Mouse (Mus musculus): ENCODE data around the gene Arl5c.

Gene Arl5c

DNA sequence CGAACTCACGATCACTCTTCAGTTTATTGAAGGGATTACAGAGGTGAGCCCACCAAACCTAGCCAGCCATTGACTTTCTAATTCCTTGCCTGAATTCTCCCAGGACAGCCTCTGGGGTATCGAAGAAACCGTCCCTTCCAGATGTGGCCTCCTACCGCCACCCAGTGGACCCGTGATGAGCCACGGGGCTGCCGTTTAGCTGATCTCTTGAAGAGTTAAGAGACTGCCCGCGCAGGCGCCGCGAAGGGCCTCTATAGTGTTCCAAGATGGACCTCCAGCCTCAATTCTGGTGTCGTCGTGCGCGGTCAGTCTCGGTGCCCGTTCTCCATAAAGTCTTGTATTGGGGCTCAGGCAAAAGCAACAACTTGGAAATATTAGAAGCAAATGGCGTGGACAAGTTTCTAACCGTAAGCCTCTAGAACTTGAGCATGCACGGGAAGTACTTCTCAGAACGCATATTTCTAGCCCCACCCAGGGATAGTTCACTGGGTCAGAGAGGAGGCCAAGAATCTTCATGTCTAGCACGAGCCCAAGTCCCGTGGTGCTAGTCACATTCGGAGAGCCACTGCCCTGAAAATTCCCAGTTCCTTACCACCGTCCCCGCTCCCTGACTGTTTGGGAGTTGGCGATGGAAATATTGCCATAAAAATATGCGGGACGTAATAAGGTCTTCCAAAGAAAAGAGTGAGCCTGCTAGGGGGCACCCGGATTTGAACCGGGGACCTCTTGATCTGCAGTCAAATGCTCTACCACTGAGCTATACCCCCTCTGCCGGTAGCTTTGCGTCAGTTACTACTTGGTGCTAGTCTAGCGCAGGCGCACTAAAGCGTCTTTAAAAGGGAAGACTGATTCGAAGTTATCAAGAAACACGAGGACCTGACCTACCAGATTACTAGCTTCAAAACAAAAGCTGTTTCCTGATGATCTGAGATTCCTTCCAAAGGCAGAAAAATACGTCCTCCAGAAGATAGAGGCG is 8.1 kb downstream of the Arl5c start:
- peak; percentile 90 to 97 for DNase-seq

DNA sequence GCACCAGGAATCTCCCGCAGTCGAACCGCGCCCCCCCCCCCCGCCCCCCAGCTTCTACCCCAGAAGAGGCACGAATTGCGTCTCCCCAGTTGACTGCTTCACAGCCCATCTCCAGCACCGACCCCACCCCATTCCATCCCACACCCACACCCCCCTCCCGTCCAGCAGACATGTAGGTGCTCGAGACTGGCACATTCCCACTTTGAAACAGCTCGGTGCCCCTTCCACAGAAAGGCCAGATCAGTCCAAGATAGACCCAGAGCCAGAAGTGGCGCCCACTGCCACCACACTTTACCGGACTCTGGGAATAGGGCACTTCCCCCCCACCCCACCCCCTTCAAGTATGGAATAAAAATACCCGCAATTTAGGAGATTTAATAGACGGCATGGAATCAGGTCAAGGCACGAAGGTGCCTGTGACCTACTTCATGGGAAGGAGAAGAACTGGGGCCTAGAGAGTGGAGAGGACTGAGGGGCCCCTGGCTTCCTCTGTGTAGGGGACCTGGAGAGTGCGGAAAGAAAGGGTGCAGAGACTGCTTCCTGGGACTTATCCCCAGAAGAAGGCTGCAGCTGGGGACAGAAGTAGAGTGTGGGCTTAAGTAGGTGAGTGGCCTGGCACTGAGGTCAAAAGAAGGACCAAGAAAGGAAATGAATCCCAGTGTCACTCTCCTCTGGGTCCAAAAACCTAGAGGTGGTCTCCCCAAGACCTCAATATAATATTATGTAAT is 9.1 kb downstream of the Arl5c start:
- DNase-seq, result no peak

DNA sequence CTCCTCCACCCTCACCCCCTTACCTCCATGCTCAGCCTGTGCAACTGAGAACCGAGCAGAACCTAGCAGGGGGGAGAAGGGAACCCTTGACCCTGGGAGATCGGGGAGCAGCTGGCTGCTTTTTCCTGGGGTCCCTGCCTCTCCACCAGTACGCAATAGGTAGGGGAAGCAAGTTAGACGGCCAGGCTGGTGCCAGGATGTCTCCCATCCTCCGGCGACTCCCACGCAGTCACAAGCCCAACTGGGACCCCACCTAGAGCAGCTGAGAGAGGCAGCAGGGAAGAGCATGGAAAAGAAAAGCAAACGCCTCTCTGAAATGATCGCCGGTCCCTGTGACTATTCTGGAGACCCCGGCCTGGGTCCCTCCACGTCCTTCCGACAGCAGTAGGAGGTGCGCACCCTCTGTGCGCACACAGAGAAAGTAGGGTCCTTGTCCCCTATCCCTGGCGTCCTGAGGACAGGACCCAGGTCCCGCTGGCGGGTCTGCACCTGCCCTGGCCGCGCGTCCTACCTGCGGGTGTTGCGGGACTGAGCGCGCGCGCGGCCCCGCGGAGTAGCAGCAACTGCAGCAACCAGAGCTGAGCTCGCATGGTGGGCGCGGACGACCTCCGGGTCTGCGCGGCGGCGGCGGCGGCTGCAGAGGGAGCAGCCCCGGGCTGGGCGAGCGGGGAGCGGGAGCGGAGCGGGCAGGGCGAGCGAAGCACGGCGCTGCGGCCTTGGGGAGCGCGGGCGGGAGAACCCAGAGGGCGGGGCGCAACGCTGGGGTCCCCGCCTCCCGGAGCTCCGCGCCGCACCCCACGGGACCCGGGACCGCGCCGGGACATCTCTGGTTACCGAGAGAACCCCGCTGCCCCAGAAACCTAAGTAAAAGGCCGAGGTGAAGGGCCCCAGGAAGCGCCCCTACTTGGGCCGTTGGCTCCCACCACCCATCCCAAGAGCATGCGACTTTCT is 10.0 kb downstream of the Arl5c start, which contains the start of gene Plxdc1:
Gene Plxdc1, minus strand, starts transcription at position 718 of the 951 bp plus-strand sequence.
- DNase-seq, result peak; percentile 34 to 55

- DNase-seq, result no peak
Measured at GRCm38 (mm10) chr11:97983983-97984382, 12.0 kb downstream of the Arl5c start.

- no peak for DNase-seq
Measured at GRCm38 (mm10) chr11:97983506-97983905, 12.5 kb downstream of the Arl5c start.

DNA sequence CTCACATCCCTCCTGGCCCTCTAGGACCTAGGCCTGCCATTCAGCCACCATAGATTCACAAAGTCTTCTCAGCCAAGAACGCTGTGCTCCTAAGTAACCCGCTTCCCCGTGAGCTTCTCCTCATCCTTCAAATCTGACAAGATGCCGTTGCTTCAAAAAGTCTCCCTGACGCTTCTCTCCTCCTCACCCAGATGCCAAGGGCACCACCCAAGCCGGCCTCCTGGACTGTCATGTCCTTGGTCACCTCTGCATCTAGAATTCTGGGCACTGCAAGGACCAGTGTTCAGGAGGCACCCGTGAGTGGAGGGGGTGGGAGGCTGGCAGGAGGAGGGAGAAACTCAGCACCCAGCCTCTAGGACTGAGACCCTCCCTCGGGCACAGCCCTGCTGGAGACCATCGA is 13.3 kb downstream of the Arl5c start:
- no peak for DNase-seq

DNA sequence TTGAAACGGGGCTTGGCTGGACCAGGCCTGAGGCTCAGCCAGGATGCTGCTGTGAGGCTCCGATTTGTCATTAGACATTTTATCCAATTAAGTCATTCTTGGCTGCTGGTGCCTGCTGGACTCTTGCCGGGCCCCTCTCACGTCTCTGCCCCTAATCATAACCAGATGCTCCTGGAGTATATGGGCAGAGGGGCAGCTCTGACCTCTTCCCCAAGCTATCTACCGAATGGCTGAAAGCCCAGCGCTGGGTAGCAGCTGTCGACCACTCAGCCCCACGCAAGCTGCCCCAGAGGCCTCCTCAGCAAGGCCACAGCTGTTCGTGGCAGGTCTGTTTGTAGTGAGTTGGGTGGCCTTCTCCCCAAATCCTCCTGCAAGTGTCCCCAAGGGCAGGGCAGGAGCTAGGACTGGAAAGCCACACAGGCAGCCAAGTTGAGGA is 15.4 kb downstream of the Arl5c start:
- DNase-seq, result no peak

- no peak for DNase-seq
Measured at GRCm38 (mm10) chr11:97979824-97980495, 16.0 kb downstream of the Arl5c start.

GRCm38 (mm10) chr11:97978392-97978791 is 17.6 kb downstream of the Arl5c start:
- DNase-seq, result no peak

GRCm38 (mm10) chr11:97977797-97978196 is 18.2 kb downstream of the Arl5c start:
- DNase-seq, result no peak

DNA sequence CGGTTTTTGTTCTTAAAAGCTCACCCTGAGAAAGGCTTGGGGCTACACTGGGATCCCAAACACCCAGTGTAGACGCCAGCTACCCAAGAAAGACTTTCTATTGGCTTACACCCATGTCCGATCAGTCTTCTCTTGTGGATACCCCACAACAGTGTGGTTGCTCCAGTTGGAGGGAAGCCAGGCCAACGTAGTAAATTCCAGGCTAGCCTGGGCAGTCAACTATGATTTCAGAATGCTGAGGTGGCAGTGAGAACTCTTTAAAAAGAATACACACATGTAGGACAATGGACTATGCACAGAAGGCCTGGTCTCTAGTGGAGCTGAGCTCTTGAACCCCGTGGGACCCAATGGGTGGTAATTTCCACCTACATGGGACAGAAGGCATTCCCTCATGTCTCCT is 21.2 kb downstream of the Arl5c start:
- DNase-seq, result no peak

- DNase-seq, result no peak
Measured at GRCm38 (mm10) chr11:97974141-97974540, 21.8 kb downstream of the Arl5c start.

GRCm38 (mm10) chr11:97972434-97972833 is 23.5 kb downstream of the Arl5c start:
- DNase-seq, result no peak

- DNase-seq, result peak; percentile 41 to 62
Measured at GRCm38 (mm10) chr11:97971232-97971631, 24.7 kb downstream of the Arl5c start.

DNA sequence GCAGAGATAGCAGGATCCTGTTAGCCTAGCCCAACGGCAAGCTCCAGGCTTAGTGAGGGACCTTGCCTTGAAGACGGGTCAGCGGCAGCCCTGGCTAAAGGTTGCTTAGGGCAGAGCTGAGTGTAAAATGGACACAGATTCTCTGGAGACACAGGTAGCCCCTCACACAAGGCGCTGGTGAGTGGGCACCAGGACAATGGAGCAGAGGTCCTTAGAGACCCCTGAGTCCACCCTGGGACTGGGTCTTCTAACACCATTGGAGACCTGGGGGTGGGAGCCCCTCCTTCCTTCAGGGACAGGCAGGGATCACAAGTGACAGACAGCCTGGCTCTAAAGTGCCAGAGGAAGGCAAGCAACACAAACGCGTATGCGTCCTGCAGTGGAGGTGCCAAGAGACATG is 25.2 kb downstream of the Arl5c start:
- no peak for DNase-seq

- DNase-seq, result no peak
Measured at GRCm38 (mm10) chr11:97968385-97968784, 27.6 kb downstream of the Arl5c start.

GRCm38 (mm10) chr11:97967114-97967513 is 28.9 kb downstream of the Arl5c start:
- peak; percentile 57 to 62 for DNase-seq

DNA sequence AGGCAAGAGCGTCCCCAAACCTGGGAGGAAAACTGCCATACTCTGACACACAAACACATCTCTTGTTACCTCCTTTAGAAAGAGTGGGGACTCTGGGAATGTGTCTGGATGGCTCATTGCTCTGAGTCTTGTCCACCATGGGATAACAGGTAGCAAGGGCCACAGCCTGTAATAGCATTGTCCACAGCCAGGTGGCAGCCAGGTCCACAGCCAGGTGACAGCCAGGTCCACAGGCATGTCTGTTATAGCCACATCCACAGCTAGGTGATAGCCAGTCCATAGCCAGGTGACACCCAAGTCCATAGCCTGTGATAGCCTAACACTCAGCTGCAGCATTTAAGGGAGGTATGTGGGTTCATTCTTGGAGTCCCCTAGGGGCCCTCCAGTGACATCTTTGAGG is 35.1 kb downstream of the Arl5c start:
- DNase-seq, result peak; percentile 58 to 62

- DNase-seq, result no peak
Measured at GRCm38 (mm10) chr11:97959300-97959680, 36.7 kb downstream of the Arl5c start.

- DNase-seq, result no peak
Measured at GRCm38 (mm10) chr11:97958641-97959299, 37.2 kb downstream of the Arl5c start.

GRCm38 (mm10) chr11:97956905-97957560 is 38.9 kb downstream of the Arl5c start:
- DNase-seq, result peak; percentile 83 to 86

Data from cerebellum, adult 18-20 months (tissue).